ENCODE assay signal across 11 mouse cellular contexts in the genomic region with DNA sequence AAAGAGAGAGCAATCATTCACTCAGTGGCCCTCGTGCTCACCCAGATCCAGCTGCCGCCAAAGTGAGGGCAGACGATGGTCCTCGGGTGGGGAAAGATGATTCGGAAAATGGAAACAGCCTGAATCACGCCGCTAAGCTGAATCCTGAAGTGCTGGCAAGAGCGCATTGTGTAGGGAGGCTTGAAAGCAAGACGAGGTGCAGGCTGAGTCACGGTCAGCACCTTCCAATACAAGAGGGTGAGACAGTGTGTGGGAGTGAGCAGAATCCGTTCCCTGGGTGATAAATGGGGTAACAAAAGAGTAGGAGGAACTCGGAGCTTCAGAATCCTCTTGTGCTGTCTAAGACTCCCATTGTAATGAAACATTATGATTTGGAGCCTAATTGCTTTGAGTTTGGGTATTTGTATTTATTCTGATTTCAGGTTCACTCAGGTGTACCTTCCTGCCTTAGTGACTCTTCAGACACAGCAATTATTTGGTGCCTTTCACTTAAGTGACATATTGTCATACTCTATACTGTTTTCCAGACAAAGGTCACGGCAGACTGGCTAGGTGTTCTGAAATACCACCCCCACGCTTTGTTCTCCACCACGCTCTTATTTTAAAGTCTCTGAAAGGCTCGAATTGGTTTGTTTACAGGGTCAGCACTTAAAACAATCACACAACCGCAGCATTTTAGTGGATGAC.
DNase-seq lines count a peak whose midpoint lies in the region; ATAC-seq and TF ChIP-seq lines count a peak whose summit lies in the region.
"Had no signal": no experiment of that assay in that cellular context is flagged by ENCODE, and none has a peak within 500 bp of the region (broad histone marks: within the 10 kb centered on the region; RNA-seq: fewer than 3 reads in every experiment).

No protein-coding gene starts in this region.

- WGBS in lung, embryonic 15.5 days: 27% methylated on average over 17 of the region's 17 CpGs
- 51% methylated on average over 17 of the region's 17 CpGs for WGBS in stomach, postnatal 0 days
- WGBS in intestine, postnatal 0 days: 49% methylated on average over 17 of the region's 17 CpGs

- no peaks in the 10 kb centered on the region for H3K36me3 ChIP-seq in lung, embryonic 15.5 days
- no peaks in the 10 kb centered on the region for H3K36me3 ChIP-seq in stomach, postnatal 0 days (ENCODE audit: control insufficient read depth, insufficient read depth, low read length)
- no peaks in the 10 kb centered on the region for H3K36me3 ChIP-seq in intestine, postnatal 0 days (ENCODE audit: control insufficient read depth, insufficient read depth)

- H3K4me3 ChIP-seq in lung, embryonic 15.5 days: no peak overlapping the region
- no peak overlapping the region for H3K4me3 ChIP-seq in stomach, postnatal 0 days (ENCODE audit: low read depth, low read length)
- no peak overlapping the region for H3K4me3 ChIP-seq in intestine, postnatal 0 days (ENCODE audit: low read depth, low read length)

- peak overlapping the region; percentile 81 for H3K27ac ChIP-seq in lung, embryonic 15.5 days
- no peak overlapping the region for H3K27ac ChIP-seq in stomach, postnatal 0 days (replicated peaks)
- no peak overlapping the region for H3K27ac ChIP-seq in intestine, postnatal 0 days (ENCODE audit: low read depth, low read length)
- H3K27ac ChIP-seq: macrophage had no signal

- no peak for TF ChIP-seq EP300 in stomach, postnatal 0 days (optimal IDR thresholded peaks at IDR 0.05)

- intact Hi-C loops in left cerebral cortex, postnatal 10 days (cut with DNase I): no loop called here

- H3K4me2 ChIP-seq in lung, embryonic 15.5 days: peak overlapping the region; percentile 14; the same call in 1 of the 2 replicates
- H3K4me2 ChIP-seq in stomach, postnatal 0 days (replicated peaks; ENCODE audit: low read depth): no peak overlapping the region
- H3K4me2 ChIP-seq in intestine, postnatal 0 days (replicated peaks; ENCODE audit: low read depth): no peak overlapping the region

- no peak for ATAC-seq in lung, embryonic 15.5 days (ENCODE audit: borderline replicate concordance, extremely low read depth, low FRiP score, low TSS enrichment)
- ATAC-seq in stomach, postnatal 0 days (ENCODE audit: low FRiP score, low TSS enrichment): no peak
- ATAC-seq in intestine, postnatal 0 days: no peak

- H3K27me3 ChIP-seq in lung, embryonic 15.5 days: no peaks in the 10 kb centered on the region
- H3K27me3 ChIP-seq in stomach, postnatal 0 days (ENCODE audit: control insufficient read depth, insufficient read depth, low read length): no peaks in the 10 kb centered on the region
- no peaks in the 10 kb centered on the region for H3K27me3 ChIP-seq in intestine, postnatal 0 days (replicated peaks; ENCODE audit: control insufficient read depth, insufficient read depth, low read length)

- H3K9ac ChIP-seq in lung, embryonic 15.5 days: no peak overlapping the region
- no peak overlapping the region for H3K9ac ChIP-seq in stomach, postnatal 0 days (ENCODE audit: low read length)
- no peak overlapping the region for H3K9ac ChIP-seq in intestine, postnatal 0 days (ENCODE audit: low read depth, low read length)

- TF ChIP-seq CTCF in stomach, postnatal 0 days (IDR thresholded peaks at IDR 0.05; ENCODE audit: low read depth): no peak
- TF ChIP-seq CTCF in intestine, postnatal 0 days (IDR thresholded peaks at IDR 0.05; ENCODE audit: low read depth): no peak

- peak; percentile 62 to 69 for DNase-seq in left cerebral cortex, adult 18-20 months (ENCODE audit: low spot score in 2 of 2)
- DNase-seq in left cerebral cortex, postnatal 10 days (ENCODE audit: extremely low spot score in 1 of 2, low spot score in 2 of 2): no peak
- DNase-seq in gonadal fat pad, adult 2 months (ENCODE audit: low read depth): peak; percentile 54
- peak; percentile 56 for DNase-seq in right cerebral cortex, postnatal 25 days
- no peak for DNase-seq in heart, adult 9 months (ENCODE audit: low spot score in 2 of 2)
- no peak for DNase-seq in stomach, postnatal 0 days (ENCODE audit: low spot score)
- DNase-seq: cerebellum, adult 11 months; kidney, adult 18-20 months had no signal

- no peaks in the 10 kb centered on the region for H3K9me3 ChIP-seq in lung, embryonic 15.5 days
- no peaks in the 10 kb centered on the region for H3K9me3 ChIP-seq in stomach, postnatal 0 days (ENCODE audit: control insufficient read depth, low read length)
- H3K9me3 ChIP-seq in intestine, postnatal 0 days (ENCODE audit: control insufficient read depth): no peaks in the 10 kb centered on the region

- peaks cover 6% of the 10 kb centered on the region; the same call in 1 of the 2 replicates for H3K4me1 ChIP-seq in lung, embryonic 15.5 days
- no peaks in the 10 kb centered on the region for H3K4me1 ChIP-seq in stomach, postnatal 0 days (replicated peaks; ENCODE audit: control insufficient read depth, insufficient read depth)
- H3K4me1 ChIP-seq in intestine, postnatal 0 days (replicated peaks; ENCODE audit: control insufficient read depth, insufficient read depth, low read length): no peaks in the 10 kb centered on the region

Comparison
In these comparisons a context has a peak if more than half of its experiments do, and no peak if none do; other contexts are left out.
1. DNase-seq: peak in left cerebral cortex, adult 18-20 months (2 of 2), gonadal fat pad, adult 2 months (single experiment) and right cerebral cortex, postnatal 25 days (single experiment); none in left cerebral cortex, postnatal 10 days (0 of 2), heart, adult 9 months (0 of 2) and stomach, postnatal 0 days (single experiment).